Mouse (Mus musculus): Measurements from ENCODE around the gene Vtn.

Vtn gene

DNA sequence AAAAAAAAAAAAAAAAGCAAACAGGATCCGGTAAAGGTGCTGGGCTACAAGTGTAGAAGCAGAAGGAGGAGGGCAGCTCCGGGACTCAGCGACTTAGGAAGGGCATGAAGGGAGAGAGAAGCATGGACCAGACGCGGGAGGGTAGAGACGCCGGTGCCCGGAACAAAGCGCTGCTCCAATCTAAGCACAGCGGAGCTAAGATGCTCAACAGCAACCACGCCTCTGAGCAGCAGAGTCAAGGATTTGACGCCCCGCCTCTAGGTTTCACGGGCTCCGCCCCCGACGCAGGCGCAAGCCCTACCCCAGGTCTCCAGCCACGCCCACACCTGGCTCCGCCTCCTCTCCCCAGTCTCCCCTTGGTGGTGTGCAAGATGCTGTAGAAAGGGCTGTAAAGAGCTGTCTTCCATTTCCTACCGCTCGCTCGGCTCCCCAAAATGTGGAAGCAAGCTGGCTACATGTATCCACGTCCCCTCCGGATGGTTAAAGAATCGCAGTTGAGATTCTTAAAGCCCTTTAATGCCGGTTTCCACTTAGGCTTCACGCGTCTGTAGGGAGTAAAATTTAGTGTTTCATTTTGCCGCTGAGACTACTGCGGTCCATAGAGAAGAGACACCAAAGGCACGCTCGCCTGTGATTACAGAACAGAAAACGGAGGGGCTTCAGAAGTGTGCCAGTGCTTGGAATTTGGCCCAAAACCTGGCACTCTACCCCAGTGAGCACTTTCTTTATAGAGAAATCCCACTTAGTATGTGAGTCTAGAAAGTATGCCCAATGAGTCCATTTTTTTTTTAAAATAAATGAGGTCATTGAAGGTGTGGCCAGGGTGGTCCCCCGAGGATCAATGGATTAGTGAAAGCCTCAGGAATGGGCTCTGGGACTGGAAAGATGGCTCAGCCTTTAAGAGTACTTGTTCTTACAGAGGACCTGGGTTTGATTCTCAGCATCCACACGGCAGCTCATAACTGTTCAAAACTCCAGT lies 1.1 kb upstream of the Vtn start, which contains the start of gene Sarm1:
Gene Sarm1, minus strand, starts transcription at position 211 of the 979 bp plus-strand sequence.
- WGBS = 2% methylated on average over 36 of the region's 36 CpGs

DNA sequence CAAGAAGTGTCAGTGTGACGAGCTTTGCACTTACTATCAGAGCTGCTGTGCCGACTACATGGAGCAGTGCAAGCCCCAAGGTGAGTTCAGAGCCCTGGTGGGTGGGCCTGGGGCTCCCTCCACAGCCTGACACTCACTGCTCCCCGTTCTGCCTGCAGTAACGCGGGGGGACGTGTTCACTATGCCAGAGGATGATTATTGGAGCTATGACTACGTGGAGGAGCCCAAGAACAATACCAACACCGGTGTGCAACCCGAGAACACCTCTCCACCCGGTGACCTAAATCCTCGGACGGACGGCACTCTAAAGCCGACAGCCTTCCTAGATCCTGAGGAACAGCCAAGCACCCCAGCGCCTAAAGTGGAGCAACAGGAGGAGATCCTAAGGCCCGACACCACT lies 652 bp downstream of the Vtn start:
- WGBS = 72% methylated on average over 16 of the region's 16 CpGs

DNA sequence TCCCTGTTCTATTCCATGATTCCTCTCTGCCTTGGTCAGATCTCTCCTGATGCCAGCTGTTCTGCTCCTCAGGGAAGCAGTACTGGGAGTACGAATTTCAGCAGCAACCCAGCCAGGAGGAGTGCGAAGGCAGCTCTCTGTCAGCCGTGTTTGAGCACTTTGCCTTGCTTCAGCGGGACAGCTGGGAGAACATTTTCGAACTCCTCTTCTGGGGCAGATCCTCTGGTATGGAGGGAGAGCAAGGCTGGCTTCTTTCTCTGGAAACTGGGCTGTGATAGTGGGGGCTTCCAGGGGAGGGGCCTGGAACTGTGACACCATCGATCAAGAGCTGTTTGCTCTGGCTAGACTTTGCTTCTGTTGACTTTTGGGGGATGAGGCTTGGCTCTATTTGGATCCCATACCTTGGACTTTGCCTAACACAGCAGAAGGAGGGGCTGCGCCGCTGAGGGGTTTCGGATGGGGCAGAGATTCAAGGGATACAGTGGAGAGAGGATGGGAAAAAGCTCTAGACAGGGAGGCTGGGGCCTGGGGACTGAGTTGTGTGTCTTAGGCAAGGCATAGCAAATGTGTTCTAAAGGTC lies 1.8 kb downstream of the Vtn start:
- 58% methylated on average over 9 of the region's 9 CpGs for WGBS

DNA sequence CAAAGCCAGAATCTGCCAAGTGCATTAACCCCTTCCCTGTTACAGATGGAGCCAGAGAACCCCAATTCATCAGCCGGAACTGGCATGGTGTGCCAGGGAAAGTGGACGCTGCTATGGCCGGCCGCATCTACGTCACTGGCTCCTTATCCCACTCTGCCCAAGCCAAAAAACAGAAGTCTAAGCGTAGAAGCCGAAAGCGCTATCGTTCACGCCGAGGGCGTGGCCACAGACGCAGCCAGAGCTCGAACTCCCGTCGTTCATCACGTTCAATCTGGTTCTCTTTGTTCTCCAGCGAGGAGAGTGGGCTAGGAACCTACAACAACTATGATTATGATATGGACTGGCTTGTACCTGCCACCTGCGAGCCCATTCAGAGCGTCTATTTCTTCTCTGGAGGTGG lies 2.6 kb downstream of the Vtn start:
- WGBS = 82% methylated on average over 20 of the region's 20 CpGs

DNA sequence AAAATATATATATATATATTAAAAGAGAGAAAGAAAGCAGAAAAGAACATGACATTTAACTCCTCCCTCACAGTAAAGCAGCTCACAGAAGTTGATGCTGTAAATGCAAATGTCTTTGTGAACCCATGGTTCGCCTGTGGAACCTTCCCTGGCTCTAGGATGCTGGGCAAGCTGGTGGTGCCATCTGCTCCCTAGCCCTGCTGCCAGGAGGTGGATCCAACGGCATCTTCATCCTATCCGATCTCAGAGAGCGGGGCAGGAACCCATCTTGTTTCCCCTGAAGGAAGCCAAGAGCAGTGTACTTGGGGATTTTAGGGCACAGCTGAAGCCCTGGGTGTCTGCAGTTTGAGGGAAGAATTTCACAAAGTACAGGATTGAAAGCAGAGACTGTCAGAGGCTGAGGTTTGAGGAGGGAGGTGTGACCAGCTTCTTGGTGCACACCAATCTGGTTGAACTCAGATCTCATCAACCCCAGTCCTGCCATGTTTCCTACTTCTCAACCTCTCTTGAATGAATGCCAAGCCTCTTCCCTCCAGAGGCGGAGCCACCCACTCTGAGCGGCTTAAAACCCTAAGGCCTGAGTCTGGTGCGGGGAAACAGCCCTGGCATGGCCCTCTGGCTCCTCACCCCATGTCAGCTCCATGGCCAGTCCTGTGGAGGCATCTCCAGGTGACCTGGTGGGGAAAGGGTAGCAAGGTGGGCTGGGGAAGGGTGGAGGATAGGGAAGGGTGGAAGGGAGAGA lies 4.2 kb downstream of the Vtn start, which contains the start of gene Sebox:
Gene Sebox, plus strand, starts transcription at position 539 of the 742 bp plus-strand sequence.
- 46% methylated on average over 7 of the region's 7 CpGs for WGBS

DNA sequence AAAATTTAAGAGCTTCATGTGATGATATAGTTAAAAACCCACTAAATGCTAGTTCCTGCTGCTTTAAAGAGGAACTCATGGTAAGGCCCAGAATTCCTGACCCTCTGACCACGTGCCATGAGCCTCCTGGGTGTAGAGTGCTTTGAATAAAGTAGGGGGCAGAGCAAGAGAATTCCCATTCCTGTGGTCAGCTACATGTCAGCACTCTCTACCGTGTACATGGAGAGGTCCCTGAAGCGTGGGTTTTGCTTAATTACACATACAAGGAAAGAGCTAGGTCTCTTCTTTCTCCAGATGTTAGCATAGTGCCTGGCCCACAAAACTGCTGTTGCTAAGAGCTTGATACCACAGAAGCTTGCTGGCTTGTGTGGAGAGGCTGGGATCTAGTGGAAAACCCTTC lies 6.5 kb downstream of the Vtn start:
- 84% methylated on average over 3 of the region's 3 CpGs for WGBS

DNA sequence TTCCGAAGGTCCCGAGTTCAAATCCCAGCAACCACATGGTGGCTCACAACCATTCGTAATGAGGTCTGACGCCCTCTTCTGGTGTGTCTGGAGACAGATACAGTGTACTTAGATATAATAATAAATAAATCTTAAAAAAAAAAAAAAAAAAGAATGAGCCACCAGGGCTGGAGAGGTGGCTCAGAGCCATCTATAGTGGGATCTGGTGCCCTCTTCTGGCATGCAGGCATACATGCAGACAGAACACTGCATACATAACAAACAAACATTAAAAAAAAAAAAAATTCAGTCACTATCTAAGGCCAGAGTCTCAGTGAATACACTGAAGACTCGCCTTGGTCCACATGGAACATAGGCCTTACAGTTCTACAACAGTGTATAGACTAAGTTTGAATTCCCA lies 10.3 kb downstream of the Vtn start:
- 82% methylated on average over 5 of the region's 5 CpGs for WGBS

DNA sequence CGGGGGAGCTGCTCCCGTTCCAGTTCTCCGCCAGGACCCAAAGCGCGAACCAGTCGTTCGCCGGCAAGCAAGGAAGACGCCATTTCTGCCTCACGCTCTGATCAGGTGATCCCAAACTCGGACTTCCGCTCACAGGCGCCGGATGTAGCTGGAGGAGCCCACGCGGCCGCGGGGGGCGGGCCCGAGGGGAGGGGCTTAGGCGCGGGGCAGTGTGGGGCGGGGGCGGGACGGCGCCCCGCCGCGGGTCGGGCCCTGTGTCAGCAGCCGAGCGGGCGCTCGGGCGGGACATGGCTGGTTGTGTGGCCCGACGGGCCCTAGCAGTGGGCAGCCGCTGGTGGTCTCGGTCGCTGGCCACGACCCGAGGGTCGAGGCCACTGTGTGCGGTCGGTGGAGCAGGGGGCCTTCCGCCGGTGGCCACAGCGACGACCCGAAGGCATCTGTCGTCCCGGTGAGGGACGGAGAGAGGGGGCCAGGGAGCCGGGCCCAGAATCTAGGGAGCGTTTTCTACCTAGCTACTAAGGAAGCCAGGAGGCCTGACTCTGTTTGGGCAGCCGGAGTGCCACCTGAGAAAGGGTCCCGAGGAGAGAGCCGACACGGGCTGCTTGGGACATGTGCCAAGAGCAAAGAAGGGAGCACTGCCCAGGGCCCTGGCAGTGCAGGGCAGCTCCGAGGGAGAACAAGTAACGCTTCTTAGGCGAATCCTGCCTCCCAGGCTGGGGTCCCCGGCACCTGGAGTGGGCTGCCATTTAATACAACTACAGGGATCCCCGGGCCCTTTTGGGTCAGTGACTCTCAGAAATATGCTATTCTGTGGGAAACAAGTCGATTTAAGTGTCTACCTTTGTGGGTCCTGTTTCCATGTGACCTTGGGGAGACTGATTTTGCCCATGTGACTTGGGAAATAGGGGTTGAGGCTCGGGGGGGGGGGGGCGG lies 13.4 kb downstream of the Vtn start, which contains the start of the genes Tmem199 and Poldip2:
Gene Tmem199, minus strand, starts transcription at position 148 of the 933 bp plus-strand sequence.
Gene Poldip2, plus strand, starts transcription at position 169 of the 933 bp plus-strand sequence.
- WGBS = under 1% methylated on average over 66 of the region's 67 CpGs

DNA sequence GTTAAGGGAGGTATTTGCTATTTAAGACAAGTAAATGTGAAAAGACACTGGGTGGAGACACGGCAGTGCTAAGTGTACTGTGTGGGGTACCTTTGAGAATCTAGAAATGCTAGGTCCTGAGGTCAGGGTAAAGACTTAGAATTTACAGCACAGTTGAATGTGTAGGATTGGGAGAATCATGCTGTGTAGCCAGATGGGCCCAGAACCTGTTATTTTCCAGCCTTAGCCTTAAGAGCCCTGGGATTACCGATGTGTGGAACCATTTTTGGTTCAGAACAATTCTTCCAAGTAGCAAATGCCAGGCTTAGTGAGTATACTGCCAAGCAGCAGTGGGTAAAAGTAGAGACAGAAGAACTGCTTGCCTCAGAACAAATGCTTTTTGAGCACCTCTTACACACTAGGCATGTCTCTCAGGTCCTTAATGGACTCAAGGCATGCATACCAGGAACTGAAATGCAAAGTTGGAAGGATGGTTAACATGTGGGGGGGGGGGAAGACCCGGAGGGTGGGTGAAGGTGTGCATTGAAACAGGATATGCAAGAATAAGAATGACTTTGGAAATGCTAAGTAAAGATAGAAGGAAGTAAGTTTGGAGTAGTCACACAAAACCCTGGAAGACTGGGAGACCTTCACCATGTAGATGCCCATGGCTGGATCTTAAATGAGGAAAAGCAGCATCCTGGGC lies 14.4 kb downstream of the Vtn start:
- WGBS = 42% methylated on average over 3 of the region's 3 CpGs

DNA sequence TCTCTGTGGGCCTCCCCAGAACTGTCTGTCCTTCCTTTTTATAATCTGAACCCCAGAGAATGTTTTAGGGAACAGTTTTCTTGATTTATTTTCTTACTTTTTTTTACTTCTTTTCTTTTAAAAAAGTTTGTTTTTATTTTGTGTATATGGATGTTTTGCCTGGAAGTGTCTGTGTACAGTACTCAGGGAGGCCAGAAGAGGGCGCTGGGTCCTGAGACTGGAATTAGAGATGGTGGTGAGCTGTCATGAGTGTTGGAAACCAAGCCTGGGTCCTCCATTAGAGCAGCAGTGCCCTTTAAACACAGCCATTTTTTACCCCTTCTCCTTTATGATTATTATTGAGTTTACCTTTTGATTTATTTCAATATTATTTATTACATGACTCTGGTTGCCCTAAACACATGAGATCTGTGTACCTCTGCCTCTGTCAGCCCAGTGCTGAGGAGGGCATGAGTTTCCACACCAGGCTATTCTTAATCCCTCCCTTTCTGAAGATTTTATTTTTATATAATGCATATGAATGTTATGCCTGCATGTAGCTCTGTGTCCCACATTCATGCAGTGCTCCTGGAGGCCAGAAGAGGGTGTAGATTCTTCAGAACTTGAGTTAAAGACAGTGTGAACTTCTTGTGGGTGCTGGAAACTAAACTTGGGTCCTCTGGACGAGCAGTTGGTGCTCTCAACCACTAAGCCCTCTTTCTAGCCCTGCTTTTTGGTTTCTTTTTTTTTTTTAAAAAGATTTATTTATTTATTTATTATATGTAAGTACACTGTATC lies 16.8 kb downstream of the Vtn start:
- 65% methylated on average over 2 of the region's 2 CpGs for WGBS

DNA sequence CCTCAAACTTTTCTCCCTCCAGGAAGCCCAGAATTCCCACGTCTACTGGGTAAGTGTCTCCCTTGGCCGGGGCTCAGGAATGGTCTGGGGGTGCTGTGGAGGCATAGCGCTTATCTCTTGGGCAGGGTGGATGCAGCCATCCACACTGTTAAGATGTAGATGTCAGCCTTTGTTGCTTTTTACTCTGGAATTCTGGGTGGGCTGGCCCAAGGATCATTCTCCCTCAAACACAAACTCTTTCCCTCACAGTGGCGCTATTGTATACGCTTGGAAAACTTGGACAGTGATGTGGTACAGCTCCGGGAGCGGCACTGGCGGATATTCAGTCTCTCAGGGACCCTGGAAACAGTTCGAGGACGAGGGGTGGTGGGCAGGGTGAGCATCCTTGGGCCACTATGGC lies 20.0 kb downstream of the Vtn start:
- 71% methylated on average over 10 of the region's 10 CpGs for WGBS

DNA sequence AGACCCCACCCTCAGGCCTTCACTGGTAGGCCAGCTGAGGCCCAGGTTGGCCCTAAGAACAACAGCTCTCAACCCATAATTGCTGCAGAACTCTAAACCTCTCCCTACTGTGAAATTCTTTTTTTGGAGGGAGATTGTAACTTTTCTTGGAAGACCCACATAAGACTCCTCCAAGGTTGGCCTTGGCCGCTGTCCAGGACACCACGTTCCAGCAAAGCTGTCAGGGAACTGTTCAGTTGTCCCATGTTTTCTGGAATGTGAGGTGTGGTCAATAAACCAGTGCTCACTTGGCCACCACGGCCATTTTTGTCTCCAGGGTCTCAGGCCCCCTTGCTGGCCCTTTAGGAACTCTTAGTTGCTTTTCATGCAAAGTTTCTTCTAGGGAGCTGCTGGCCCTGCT lies 23.0 kb downstream of the Vtn start:
- WGBS = 67% methylated on average over 3 of the region's 3 CpGs

DNA sequence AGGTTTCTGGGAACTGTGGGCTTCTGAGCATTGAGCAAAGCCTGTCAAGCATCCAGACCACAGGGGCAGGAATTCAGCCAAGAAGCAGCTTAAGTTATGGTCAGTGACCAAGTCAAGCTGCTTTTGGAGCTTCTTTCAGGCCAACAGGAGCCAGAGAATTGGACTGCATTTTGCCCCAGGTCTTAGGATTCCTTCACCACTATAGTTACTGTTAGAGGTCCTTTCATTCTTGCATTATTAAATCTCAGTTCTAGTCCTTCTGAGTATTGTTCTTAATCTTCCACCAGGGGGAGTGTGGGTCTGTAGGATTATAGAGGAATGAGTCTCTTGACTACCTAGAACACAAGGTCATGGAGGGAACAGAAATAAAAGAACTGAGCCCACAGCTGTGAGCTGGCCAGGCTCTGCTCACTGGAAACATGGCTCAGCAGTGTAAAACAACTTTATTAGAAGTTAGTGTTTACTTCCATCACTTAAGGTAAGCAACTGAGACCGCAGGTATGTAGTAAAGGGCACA lies 23.6 kb downstream of the Vtn start:
- WGBS = 89% methylated on average over 1 of the region's 1 CpGs

DNA sequence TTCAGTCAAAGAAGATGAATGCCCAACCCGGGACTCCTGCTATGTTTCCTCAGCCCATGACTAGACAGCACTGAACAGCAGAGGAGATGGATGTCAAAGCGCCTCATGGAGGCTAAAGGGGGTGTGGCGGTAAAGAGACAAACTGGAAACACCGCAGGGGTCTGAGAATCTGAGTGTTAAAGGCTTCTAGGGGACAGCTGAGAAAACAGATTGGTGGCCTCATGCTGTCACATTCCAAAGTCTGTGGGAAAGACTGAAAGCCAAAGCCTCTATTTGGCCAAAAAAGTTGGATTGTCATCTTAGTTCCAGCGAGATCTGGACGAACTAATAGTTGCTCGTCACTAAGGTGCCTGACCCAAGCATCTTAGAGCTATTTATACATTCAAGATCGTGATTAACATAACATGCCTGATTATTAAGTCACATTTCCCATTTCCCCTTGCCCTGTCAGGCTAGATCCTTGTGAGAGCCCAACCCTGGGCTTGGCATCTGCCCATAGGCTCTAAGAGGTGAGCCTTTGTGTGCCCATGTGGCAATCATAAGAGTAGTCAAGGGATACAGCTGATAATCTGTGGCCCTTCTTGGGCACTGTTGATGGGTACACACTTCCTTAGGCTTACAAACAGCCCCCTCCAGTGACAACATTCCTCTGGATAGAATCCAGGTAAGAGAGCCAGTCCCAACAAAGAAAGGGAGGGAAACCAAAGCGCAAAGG lies 24.5 kb downstream of the Vtn start:
- 65% methylated on average over 9 of the region's 9 CpGs for WGBS

DNA sequence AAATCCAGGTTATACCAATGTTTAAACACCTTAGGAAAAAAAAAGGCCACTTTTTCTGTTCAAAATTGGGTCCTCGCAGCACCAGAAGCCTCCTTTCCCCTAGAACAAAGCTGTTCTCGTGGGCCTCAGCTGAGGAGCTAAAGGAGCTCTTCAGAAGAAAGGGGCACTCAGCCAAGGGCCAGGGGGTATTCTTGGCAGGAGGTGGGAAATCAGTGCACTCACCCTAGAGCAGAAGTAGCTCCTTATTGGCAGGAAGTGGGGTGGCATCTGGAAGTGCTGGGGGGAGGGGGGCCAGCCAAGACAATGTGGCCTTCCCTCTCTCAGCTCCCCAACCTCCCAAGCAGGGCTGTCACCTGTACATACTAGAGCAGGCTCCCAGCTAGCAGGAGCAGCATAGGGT lies 25.9 kb downstream of the Vtn start:
- 32% methylated on average over 2 of the region's 2 CpGs for WGBS

DNA sequence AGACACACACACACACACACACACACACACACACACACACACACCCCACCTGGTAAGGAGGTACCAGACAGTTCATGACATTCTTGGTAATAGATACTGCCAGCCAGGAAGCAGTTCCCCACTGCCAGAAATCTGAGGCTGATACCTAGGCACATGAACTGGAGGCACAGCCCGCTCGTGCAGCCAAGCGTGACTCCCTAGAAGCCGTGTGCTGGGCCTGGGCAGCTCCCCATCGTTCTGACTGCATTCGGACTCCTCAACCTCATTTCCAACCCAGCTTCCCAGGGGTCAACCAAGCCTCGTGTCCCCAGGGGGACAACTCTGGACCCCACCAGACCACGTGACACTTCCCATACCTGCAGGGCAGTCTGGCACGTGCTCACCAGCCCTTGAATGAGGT lies 29.8 kb downstream of the Vtn start:
- WGBS = 85% methylated on average over 9 of the region's 9 CpGs

DNA sequence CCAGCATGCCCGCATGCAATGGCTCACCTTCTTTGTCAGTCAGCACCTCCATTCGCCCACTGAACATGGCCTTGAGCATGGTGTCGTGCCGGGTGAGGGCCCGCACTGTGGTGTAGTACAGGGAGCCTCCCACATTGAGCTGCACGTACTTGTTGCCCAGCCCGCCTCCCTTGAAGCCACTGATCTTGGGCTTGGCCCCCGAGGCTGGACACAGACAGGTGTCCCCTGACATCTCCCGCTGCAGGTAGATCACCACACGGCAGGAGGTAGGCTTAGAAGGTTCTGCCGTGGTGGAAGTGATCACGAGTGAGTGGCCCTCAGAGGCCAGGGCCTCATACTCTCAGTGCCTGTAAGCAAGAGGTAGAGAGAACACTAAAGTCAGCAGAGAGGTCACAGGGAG lies 31.1 kb downstream of the Vtn start:
- WGBS = 87% methylated on average over 12 of the region's 12 CpGs

DNA sequence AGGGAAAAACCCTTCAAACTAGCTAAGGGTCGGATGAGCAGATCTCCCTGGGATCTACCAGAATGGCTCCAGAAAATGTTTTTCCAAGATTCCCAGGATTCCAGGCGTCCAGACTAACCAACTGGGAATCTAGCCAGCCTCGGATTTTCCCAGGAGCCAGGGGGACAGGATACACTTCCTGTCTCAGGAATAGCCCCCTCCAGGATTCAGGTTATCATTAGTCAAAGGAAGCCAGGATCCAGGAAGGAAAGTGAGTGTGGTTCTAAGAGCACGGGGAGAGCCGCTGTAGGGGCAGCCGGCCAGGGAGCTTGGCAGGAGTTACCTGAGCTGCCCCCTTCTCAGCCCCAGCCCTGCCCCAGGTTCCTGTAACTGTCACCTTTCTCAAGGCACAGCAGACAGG lies 32.2 kb downstream of the Vtn start:
- WGBS = 63% methylated on average over 6 of the region's 6 CpGs

DNA sequence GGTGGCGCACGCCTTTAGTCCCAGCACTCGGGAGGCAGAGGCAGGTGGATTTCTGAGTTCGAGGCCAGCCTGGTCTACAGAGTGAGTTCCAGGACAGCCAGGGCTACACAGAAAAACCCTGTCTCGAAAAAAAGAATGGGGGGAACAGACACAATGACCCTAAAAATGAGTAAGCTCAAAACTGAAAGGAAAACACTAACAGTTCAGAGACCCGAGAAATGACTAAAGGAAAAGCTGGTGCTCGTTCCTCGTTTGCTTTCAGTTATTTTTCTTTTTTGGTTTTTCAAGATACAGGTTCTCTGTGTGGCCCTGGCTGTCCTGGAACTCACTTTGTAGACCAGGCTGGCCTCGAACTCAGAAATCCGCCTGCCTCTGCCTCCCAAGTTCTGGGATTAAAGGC lies 32.6 kb downstream of the Vtn start:
- 83% methylated on average over 10 of the region's 10 CpGs for WGBS
